Mouse (Mus musculus) granulocyte monocyte progenitor cell, adult 5-6 weeks (primary cell): ENCODE results near the gene Mapk9. TPM values are rescaled to one million over a fixed set of nuclear protein-coding genes. Genes with fewer than 3 reads are reported as not detected.
A peak's percentile ranks its signal among the peaks of the same experiment; 100 is the strongest.
"Not testable (repeated sequence)": the region's sequence is repeated elsewhere in the genome, so short reads cannot be mapped to it uniquely, and the experiment has no call there.

Experiments used
- ATAC-seq: replicated peaks from 2 replicates; pipeline ENCODE4 v1.8.0; 2016; ENCODE audit warnings: mild to moderate bottlenecking, moderate TSS enrichment, inconsistent platforms; ENCODE audit not compliant: poor library complexity, severe bottlenecking
- total RNA-seq, 2 experiments: library from RNA; stranded (forward) in 1 of 2; stranded (reverse) in 1 of 2; fragments of 200-712, 200-1000 nt in 1 of 2; fragments of >200 nt in 1 of 2; fragmentation: Nextera tagmentation in 1 of 2; gene quantifications; 2 replicates each; pipeline ENCODE4 v1.2.3; 2014 to 2017

Gene Mapk9
- 26.6 and 41.7 TPM in 2 replicates for total RNA-seq (2014; fragmentation: Nextera tagmentation)
- 32.9 and 41.9 TPM in 2 replicates for total RNA-seq (2017)

DNA sequence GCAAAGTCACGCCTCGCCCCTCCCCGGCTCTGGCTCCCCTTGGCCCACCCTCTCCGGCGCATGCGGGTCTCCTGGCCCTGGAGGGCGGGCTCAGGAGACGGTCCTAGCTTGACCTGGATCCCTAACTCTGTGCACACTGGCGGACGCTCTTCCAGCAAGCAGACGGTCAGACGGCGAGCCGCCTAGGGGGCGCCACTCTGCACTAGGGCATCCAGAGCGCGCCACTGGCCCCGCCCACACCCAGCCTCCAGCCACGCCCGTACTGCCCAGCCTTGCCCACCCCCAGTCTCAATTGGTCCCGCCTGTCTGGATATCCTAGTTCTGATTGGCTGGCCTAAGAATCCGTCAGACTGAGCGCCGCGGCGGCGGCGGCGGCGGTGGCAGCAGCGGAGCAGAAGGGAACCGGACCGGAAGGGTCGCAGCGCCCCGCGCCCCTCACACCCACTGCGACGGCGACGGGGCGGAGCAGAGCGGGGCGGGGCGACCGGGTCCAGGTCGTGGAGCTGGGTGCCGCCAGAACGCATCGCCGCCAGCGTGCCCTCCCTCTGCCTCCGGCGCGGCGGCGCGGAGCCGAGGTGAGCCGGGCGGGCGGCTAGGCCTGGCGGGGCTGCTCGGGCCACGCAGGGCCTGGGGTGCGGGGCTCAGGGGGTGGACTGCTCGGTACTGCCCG lies at the start of gene Mapk9:
Gene Mapk9, plus strand, starts transcription at position 351 of the 670 bp plus-strand sequence.
- ATAC-seq: peak; percentile 81

DNA sequence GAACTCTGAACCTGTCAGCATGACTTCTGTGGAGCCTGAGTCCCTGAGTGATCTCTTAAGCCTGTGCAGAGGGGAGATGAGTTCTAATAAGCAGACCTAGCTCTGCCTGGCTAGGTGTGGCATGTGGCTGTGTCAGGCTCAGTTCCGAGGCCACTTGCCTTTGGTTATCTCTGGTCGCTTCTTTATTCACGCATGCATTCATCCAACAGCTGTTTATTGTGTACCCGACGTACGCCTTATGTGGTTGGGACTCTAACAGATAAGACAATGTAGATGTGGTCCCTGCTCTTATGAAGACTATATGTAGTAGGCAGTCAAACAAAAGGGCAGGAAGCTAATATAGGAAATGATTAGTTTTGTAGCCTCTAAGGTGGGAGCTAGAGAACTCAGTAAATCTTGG lies 47.6 kb upstream of the Mapk9 start:
- no peak for ATAC-seq

DNA sequence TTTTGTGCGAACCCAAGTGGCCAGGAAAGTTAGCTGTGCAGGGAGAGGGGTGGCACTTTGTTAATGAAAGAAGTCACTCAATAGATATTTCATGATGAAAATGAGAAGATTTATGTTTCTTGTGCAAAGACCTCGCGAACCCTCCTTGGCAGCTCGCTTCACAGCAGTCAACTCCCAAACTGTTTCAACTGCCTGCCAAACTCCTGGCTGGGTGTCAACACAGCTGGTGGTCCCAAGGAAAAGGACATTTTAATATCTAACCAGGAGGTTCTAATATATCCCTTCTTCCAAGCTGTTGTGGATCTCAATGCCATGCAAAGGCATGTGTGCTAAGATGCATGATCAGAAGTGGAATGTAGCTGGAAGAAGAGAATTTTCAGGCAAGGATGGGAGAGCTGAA lies 45.0 kb upstream of the Mapk9 start:
- ATAC-seq: no peak

DNA sequence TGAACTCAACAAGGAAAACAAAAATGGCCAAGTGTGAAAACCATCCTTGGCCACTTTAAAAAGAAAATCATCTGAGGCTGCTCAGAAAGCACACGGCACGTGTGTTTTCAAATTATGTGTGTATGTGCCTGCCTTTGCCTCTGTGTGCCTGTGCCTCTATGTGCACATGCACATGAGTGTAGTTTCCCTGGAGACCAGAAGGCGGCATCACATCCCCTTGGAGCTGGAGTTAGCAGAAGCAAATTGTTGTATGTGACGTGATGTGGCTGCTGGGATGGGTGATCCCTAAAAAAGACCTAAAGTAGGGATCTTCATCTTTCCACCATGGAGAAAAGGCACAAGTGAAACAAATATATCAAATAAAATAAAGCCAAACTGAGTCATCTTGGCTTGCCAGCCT lies 42.8 kb upstream of the Mapk9 start:
- no peak for ATAC-seq

DNA sequence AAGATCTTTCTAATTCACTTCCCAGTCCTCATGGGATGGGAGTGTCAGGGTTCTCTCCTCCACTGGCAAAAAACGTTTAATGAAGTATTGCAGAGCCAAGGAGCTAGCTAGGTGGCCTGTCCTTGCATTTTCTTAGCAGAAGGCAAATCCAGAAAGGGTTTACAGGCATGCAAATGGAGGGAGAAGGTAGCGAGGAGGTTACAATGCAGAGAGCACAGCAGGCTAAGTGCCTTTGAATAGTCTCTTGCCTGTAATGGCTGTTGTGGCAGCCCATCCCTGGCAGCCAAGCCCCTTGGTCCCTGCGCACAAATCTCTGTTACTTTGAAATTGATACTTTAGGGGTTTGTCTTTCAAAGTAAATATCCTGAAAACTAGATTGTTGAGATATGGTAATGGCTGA lies 40.3 kb upstream of the Mapk9 start:
- no peak for ATAC-seq

DNA sequence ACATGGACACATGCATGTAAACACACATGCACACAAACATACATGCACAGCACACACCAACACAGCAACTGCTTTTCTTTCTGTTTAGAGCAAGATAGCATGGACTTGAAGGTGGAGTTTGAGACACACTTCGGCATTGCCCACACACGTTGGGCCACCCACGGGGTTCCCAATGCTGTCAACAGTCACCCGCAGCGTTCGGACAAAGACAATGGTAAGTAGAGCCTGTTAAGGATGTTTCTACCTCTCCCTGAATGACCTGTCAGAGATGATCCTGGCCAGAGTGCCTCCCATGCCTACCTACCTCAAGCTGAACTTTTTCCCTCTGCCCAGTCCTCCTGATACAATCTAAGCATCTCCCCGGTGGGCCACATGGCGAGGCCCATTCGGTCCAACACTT lies 37.6 kb upstream of the Mapk9 start:
- no peak for ATAC-seq

DNA sequence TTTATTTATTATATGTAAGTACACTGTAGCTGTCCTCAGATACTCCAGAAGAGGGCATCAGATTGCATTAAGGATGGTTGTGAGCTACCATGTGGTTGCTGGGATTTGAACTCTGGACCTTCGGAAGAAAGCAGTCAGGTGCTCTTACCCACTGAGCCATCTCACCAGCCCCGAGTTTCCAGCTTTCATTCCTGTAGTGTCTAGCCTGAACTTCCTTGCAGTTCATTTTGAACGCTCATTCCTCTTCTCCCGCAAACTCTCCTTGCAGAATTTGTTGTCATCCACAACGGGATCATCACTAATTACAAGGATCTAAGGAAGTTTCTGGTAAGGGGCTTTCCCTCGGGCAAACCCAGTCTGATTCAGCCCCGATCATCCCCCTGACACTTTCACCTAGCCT lies 35.9 kb upstream of the Mapk9 start:
- not testable (repeated sequence) for ATAC-seq

DNA sequence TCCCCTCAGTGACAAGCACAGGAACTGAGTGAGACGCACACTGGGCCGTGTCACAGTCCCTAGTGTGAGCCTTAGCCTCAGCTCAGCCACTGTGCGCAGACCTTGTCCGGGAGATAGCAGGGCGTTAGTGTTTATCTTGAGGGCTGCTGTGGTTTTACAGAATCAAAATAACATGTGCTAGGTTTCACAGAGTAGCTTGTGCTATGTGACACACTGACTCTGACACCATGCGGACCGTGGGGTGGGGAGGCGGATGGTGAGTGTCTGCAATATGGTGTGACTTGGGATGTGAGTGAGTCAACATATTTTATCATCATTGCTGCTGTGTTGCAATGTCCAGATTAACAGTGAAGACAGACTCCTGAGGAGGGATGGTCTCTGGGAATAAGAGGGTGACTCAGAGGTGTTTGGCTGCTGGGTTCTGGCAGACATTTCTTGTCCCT lies 35.4 kb upstream of the Mapk9 start:
- peak; percentile 95 for ATAC-seq

DNA sequence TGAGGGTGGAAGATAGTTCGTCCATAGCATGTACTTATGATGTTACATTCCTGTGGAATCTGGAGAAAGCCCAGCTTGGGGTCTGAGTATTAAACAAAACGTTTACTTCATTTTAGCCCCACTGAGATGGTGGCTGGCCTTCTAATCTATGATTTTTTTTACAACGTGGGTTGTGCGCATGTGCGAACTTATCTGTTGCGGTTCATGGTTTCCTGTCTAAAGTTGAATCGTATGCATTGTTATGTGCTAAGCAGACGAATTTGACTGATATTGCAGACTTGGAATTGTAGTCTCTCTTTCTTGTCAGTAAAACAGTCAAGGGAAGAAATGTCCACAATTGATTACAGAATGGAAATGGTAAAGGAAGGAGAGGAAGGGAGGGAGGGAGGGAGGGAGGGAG lies 34.7 kb upstream of the Mapk9 start:
- peak; percentile 28; the same call in 1 of the 2 replicates for ATAC-seq

DNA sequence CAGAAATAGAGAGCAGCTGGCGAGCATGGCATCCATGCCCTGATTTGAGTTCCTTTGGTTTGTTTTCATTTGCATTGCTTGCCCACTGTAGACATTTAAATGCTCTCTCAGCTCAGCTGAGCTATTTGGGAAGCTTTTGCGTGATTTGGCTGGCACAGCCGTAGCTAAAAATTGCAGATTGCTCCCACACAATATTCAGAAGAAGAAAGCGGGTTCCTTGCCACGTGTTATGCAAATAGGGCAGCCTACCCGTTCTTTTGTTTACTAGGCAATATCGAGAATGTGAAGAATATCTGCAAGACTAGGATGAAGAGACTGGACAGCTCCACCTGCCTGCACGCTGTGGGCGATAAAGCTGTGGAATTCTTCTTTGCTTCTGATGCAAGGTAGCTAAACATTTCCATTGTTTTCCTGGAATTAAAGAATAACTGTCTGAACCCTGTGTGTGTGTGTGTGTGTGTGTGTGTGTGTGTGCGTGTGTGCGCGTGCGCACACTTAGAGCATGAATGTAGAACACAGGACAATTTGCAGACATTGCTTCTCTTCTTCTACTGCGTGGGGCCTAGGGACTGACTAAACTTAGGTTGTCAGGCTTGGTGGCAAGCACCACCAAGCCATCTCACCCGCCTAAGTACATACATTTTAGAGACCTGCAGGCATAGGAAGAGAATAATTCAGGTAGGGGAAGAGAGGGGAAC lies 27.5 kb upstream of the Mapk9 start:
- ATAC-seq: no peak

DNA sequence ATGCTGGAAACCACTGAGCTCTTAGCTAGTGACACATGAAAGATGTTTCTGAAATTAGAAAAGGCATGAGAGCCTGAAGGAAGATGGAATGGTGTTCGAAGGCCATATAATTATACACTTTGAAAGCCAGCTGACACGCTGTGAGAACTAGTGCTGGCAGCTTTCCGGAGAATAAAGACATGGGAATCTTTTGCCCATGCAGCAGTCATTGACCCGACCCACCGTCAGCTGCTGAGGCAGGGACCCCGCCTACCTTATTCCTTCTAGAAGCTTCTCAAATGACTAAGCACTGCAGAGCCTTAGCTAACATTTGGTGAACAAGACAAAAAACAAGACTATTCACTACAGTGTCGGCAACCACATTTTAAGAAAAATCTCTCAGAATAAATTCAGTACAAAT lies 26.9 kb upstream of the Mapk9 start:
- no peak for ATAC-seq

DNA sequence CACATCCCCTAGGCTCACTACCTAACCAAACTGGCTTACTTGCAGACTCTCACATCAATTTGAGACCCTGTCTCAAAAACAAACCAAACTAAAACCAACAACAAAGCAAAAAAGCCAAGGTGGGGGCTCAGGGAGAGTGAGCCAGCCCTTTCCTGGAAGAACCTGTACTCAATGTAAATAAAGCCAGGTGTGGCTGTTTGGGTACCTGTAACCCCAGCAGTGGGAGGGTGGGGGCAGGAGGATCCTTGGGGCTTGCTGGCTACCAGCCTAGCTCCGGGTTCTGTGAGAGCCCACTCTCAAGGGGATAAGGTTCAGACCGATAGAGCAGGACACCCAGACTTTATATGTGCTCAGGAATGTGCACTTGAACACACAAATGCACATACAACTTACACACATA lies 25.6 kb upstream of the Mapk9 start:
- no peak for ATAC-seq

DNA sequence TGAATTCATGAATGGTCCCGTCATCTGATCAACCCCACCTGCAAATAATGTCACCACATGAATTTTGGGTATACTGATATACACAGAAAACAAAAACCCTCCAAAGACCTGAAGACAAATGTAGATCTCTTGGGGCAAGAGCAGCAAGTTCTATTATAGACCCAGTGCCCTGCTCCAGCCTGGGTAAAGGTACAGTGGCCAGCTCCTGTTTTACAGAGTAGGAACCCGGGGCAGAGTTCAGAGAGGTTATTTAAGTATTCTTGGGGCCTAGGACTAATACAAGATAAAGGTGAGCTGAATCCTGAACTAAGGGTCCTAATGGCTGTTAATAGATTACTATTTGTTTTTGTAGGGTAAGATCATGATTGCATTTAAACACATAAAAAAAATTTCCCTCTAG lies 25.0 kb upstream of the Mapk9 start:
- no peak for ATAC-seq

DNA sequence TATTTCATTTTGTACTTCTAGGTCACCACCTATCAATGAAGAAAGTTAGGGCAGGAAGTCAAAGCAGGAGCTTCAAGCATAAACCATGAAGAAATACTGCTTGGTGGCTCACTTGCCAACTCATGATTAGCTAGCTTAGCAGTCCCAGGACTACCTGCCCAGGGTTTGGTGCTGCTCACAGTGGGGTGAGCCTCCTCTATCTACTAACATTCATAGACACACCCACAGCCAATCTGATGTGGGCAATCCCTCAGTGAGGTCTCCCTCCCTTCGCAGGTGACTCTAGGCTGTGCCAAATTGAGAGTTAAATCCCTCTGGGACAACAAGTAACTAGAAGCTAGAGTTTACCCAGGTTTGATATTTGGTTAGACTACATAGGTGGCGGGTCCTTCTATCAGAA lies 24.2 kb upstream of the Mapk9 start:
- no peak for ATAC-seq

DNA sequence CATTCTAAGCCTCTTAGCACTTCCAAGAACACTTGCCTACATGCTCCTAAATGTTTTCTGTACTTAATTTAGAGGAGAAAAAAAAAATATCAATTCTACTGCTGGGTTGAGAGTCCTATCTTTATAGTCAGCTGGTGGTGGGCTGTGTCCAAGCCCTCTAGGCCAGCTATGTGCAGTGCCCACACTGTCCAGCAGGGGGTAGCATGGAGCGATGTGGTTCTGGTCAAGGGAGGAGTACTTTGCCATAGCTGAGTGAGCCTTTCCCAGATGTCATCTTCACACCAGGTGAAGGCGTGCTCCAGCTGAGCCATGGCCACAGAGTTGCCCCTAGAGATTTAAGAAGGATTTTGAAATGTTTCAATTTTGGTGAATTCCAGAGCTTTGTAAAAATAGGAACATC lies 21.7 kb upstream of the Mapk9 start:
- ATAC-seq: peak; percentile 95

DNA sequence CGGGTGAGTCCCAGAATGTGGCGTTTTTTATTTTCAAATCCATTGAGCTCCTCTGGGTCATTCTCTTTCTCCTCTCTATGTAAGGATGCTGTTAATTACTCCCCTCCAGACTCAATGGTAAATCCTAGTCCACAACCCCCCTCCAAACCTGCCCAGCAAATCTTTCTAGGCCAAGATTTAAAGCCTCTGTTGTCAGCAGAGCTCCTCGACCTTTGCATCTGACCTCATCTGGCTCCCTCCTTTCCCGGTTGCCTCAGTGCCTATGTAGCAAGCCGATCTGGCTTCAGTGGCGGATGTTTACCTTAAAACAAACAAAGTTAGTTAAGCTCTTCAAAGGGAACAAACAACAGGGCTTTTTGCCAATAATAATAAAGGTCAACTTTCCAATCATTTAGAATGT lies 19.3 kb upstream of the Mapk9 start:
- ATAC-seq: no peak

DNA sequence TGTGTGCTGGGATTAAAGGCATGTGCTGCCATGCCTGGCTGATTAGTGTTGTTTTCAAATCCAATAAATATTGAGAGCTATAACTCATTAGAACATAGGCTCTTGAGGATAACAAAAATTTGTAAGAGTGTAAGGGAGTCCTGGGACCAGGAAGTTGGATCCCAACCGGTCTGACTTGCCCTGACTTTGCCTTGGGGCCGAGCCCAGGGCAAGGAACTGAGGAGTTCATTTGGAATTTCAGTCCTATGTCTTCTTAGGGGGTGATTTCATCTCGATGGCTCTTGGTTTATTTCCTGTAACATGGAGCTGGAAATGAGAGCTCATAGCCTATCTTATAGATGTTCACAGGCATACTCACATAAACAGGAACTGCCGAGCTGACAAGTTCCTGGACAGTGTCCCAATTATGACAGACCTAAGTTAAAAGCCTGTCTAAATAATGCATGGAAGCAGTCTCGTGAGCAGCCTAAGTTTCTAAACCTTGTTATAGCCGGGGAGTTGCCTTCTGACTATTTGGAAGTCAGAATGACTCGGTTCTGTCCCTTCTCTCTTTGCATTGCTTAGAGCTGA lies 17.3 kb upstream of the Mapk9 start:
- ATAC-seq: no peak

DNA sequence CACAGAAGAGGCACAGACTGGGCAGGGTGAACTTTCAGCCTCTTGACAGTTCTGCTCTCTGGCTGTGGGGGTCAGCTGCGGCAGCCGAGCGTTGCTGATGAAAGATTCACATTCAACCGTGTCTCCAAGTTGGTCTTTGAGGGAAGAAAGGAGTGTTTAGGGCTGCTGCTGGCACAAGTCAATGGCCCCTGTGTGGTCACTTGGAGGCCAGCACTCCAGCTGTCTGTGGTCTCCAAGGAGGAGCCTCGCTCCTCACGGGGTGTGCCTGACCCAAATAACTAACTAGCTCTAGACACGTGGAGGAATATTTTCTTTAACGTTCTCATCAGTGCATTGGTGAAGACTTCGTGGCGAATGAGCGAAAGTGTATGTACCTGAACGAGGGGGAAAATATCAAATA lies 14.6 kb upstream of the Mapk9 start:
- ATAC-seq: no peak

DNA sequence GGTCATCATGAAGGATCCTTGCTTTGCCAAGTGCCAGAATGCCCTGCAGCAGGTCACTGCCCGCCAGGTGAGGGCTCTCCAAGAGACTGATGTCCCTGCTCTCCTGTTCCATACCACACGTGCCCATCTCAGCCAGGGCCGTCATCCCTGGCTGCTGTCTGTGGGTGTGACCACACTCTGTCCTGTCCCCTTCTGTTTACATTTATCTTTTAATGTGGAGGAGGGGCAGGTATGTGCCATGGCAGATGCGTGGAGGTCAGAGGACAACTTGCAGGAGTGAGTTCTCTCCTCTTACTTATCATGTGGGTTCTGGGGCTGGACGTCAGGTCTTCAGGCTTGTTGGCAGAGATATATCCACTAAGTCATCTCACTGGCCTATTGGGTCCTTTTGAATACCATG lies 13.6 kb upstream of the Mapk9 start:
- no peak for ATAC-seq

DNA sequence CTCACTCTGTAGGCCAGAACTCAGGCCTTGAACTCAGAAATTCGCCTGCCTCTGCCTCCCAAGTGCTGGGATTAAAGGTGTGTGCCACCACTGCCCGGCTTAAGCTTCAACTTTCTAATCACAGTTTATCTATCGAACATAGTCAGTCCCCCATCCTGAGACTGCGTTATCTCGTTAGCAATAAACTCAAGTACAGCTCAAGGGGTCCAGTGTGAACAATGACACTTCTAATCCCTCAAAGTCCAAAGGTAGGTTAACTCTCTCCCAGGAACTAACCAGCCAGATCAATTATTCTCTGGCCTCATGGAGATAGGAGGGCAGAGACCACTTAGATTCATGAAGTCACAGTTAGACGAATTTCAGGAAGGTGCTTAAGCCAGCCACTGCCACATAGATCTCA lies 12.3 kb upstream of the Mapk9 start:
- ATAC-seq: no peak

DNA sequence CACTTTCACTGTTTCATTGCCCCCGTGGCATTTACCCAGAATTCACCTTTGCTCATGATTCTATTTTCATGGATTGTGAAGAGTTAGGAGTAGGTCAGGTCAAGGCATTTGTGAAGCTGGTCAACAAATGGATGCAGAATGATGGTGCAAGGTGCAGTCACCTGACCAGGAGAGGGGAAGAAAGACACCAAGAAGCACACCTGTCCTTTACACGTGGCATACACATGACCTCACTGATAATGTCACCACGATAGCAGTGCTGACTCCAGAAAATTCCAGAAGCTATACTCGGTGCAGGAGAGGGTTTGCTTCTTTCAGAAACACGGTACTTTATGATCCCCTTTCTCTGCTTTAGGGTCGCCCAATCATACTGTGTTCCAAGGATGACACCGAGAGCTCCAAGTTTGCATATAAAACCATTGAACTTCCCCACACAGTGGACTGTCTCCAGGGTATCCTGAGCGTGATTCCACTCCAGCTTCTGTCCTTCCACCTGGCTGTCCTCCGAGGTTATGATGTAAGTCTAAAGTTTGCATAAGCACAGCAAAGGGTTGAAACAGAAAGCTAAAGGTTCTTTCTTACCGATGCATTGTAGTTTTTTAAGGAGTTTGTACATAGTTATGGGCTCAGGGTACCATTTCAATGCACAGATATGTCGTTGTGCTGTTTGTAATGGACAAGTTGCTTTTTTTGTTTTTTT lies 11.1 kb upstream of the Mapk9 start:
- ATAC-seq: no peak
